Mouse (Mus musculus): ENCODE measurements around the gene 3110082I17Rik.
"Not testable (repeated sequence)": the region's sequence is repeated elsewhere in the genome, so short reads cannot be mapped to it uniquely, and the experiment has no call there.

The 3110082I17Rik gene

DNA sequence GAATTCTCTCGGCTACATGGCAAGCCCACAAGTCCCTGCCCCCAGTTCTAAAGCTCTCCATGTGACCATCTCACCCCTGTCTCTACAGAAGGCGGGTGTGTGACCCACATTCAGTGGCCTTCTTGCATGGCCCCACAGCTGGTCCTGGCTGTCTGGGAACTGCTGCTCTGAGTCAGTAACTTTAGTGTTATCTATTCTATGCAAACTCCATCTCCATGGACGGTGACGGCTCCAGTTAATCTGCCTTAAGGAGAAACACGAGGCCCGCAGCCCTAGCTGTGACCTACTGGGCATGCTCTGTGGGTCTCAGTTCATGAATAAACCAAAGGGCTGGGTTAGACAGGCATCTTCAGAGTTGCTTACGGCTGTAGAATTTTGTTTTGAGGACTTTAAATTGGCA, 65.9 kb downstream of the 3110082I17Rik start:
- DNase-seq (ENCODE audit: low spot score): no peak

DNA sequence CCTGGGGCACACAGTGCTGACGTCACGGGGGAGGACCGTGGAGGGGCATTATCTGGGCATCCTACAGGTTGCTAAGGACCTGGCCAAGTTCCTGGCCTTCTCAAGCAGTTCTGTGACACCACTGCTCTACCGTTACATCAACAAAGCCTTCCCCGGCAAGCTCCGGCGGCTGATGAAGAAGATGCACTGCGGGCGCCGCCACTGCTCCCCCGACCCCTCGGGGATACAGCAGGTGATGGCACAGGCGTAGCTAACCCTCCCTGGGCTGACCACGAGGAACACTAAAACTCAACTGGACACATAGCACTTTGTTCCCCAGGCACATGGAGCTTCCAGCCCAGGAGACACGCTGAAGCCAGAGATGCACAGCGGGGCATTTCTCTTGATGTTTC, 67.1 kb downstream of the 3110082I17Rik start:
- DNase-seq (ENCODE audit: low spot score): no peak

DNA sequence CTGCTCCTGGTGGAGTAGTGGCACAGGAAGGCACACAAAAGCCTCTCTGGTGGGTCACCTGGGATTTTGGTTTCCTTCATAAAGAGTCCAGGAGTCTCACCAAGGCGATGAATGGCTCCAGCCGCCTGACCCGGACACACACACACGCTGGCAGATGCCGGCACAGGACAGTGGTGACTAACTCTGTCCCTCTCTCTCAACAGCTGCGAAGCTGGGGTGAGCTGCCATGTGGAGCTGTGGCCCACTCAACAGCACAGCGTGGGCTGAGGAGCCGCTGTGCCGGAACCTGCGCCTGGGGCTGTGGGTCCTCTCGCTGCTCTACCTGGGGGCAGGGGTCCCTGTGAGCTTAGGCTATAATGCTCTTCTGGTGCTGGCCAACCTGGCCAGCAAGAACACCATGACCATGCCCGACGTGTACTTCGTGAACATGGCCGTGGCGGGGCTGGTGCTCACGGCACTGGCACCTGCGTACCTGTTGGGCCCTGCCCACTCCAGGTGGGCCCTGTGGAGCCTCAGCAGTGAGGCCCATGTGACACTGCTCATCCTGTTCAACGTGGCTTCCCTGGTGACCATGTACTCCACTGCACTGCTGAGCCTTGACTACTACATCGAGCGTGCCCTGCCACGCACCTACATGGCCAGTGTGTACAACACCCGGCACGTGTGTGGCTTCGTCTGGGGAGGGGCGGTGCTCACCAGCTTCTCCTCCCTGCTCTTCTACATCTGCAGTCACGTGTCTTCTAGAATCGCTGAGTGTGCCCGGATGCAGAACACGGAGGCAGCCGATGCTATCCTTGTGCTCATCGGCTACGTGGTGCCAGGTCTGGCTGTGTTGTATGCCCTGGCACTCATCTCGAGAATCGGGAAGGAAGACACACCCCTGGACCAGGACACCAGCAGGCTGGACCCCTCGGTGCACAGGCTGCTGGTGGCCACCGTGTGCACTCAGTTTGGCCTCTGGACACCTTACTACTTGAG, 67.8 kb downstream of the 3110082I17Rik start:
- no peak for DNase-seq (ENCODE audit: low spot score)

DNA sequence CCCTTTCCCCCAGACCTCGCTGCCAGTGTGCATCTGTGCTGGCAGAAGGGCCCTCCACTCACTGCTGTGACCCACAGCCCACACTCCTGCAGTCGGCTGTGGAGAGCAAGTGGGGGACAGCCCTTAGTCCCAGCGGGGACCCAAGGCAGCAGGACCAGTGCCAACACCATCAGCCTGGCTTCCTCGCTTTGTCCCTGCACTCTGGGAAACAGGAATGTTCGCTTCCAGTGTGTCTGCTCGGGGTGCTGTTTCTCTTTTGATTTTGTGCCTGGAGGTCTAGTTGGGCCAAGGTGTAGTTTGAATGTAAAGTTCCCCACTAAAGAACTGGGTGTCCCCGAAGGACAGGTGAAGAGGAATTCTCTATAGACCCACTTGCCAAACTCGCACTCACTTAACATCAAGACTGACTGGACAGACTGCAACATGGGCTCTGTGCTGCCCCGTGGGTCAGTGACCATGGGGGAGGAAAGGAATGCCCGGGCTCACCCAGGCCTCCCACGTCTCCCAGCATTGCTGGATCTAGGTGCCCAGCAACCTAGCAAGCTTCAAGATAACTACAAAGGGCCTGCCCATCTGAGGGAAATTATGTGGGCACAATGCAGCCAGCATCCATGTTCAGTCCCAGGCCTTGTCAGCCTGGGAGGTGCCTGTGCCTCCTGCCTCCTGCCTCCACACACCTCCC, 68.9 kb downstream of the 3110082I17Rik start:
- no peak for DNase-seq (ENCODE audit: low spot score)

DNA sequence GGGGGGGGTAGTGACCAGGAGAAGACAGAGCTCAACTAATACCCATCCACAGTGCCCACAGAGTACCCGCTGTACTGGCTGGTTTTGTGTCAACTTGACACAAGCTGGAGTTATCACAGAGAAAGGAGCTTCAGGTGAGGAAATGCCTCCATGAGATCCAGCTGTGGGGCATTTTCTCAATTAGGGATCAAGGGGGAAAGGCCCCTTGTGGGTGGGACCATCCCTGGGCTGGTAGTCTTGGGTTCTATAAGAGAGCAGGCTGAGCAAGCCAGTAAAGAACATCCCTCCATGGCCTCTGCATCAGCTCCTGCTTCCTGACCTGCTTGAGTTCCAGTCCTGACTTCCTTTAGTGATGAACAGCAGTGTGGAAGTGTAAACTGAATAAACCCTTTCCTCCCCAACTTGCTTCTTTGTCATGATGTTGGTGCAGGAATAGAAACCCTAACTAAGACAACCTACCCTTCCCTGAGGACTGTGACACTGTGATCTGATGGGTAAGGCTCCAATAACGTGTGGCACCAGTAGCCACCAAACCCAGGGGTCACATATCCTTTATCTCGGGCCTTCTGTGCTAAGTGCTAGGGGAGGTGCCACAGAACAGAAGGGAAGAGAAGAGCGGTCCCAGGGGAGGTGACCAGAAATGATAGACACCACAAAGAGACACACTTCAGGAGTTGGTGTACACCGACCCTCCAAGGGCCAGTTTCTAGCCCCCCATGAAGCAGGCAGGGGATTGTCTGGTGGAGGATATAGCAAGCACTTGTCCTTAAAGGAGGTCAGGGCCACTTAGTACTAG, 69.8 kb downstream of the 3110082I17Rik start:
- DNase-seq (ENCODE audit: low spot score): not testable (repeated sequence)

DNA sequence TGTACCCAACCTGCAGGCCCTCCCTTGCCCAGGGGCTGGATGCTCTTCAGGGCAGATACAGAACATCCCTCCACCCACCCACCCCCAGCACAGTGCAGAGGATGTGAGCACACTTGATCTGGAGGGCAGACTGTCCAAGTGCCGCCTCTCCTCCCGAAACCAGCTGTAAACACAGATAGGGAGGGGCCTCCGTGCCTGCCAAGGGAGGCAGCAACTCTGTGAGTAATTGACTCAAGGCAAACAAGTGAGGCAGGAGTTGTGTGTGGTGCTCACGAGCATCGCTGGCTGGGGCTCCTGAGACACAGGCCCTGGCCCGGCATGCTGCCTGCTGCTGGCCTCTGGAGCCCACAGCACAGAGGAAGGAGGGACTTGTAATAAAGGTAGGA, 70.7 kb downstream of the 3110082I17Rik start:
- DNase-seq (ENCODE audit: low spot score): peak; percentile 59

DNA sequence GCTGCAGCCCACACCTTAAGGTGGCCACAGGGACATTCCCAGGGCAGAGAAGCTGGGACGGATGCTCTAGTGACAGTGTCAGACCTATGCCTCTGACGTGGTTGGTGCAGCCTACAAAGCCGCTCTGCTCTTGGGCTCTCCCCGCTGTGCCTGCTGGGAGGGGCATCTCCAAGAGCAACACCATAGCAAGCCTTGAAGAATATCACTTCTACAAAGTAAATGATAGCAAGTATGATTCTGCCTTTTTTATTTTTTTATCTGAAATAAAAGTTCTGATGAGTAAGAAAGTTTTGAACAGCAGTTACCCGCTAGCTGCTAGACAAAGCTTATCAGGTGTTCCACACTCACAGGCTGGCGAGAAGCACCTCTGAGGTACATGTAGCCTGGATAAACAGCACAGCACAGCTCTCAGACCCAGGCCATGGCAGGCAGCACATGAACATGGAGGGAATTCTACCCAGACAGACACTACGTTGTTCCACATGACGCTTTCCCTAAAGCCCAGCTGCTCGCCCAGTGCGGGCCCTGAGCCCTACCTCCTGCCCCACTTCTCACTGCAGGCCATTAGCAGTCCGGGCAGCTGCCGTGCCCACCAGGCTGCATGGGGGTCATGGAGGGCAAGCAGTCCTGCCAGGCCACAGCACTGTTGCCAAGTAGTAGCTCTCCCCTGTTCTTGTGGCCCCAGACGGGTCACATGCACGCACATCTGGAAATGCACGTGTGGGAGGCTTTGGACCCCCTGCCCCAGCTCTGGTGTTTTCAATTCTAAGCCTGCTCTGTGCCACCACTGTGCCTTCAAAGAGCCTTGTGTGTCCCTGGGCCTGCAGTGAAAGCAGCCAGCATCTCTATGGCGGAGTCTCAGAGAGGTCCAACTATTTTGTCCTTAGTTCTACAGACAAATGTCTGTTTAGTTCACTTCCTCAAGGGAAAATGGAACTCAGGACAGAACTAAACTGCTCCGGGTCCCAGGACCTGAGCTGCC, 71.3 kb downstream of the 3110082I17Rik start:
- DNase-seq (ENCODE audit: low spot score): peak; percentile 57

DNA sequence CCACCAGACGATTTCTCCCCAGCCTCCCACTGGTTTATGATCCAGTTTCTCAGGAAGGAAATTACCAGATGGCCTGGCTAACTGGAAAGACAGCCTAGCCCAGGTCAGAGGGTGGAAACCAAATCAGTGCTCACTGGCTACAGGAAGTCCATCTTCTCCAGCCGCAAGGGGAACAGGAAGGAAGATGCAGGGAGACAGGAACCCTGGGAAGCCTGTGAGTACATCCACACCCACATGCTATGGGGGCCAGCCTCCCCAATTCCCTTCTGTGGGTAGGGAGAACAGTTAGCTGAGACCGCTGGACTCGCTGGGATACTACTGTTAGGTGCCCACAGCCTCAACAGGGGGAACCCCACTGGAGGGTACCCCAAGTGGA, 72.1 kb downstream of the 3110082I17Rik start:
- no peak for DNase-seq (ENCODE audit: low spot score)

DNA sequence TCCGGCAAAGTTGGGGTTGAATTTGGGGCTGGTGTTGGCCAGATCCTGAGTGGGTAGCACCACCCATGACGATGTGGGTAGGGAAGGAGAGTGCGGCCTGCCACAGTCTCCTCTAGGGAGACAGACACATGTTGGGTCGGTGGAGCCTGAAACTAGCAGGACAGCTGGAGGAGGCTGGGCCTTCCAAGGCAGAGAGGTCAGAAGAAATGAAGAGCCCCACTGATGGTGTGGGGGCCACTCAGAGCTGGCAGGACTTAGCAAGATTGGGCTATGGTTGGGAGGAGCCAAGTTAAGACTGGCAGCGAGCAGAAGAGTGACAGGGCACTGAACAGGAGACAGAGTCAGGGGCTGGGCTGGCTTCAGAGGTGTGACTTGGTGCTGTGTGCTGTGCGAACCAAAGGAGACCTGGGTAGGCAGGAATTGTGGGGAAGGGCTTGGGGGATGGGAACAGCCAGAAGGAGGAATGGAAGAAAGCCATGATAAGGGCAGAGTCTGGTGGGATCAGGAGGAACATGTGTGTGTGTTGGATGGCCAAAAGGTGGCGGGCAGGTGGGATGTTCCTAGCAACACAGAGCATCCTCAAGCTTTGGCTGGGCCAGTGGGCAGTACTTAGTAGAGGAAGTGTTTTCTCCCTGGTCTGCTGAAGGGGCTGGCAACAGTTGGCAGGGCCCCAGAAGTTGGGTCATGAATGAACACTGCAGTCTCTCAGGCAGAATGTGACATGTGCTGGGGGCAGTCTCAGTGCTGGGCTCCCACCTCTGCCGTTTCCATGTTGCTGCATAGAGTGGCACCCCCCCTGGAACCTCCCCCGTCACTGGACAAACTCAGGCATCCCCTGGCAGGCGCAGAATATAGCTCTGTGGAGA, 72.8 kb downstream of the 3110082I17Rik start:
- no peak for DNase-seq (ENCODE audit: low spot score)

DNA sequence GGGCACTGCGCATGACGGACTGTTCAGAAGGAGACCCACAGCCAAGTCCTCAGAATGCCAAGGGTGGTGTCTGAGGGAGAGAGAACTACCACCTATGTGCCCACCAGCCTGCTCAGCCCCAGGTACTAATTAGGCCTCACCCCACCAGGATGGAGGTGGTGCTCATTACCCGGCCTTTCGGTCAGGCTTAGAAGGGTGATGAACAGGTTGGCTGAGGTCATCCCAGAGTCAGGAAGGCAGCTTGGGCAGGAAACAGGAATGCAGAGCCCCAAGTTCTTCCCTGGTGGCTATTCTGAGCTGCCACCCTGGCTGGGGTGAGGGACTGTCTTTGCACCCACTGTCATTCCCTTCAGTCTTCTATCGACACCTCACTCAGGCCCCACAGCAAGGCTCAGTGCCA, 74.3 kb downstream of the 3110082I17Rik start:
- no peak for DNase-seq (ENCODE audit: low spot score)

DNA sequence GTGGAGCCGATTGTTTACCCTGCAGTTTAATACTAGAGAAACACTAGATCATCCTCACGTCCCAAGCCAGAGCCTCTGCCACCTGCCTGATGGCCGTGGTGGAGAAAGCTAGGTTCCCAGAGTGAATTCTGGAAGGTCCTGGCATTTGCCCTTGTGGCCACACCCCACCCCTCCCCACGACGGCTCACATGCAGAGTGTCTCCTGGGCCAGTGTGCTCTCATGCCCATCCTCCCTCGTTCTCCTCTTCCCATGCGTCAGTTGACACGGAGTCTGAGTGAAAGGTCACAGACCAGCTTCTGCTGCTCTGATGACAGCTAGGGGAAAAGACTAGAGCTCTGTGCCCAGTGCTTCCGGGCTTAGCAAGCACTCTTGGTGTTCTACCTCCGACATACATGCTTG, 75.8 kb downstream of the 3110082I17Rik start:
- no peak for DNase-seq (ENCODE audit: low spot score)

DNA sequence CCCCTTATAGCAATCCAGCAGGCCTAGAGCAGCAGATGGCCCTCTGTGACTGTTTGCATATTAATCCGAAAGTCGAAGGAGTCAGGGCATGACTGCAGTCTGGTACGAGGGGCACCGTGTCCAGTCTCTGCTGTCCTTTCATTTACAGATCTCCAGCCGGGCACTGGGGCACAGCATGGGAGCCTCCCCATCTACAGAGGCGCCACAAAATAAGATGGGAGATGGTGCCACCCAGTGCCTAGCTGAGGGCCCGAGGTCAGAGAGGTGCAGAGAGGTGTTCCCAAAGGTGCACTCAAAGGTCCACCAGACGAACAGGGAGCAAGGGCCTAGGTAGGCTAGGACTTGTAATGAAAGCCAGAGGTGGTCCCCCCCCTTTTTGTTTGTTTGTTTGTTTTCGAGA, 77.1 kb downstream of the 3110082I17Rik start:
- DNase-seq (ENCODE audit: low spot score): no peak

DNA sequence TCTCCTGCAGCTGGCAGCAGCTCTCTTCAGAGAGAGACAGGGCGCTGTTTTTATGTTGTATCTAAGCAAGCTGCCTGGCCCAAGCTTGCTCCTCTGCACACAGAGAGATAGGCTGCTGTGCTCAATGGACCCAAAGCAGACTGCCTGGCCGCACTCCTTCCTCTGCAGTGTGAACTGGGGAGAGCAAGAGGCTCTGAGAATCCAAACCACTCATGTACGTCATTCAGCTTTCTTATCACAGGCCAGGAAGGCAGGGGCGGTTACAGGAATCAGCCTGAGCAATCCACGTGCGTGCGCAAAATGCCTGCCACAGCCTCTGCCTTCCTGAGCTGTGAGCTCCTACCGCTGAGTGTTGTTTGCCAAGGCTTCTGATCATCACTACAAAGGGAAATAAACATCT, 77.6 kb downstream of the 3110082I17Rik start:
- DNase-seq (ENCODE audit: low spot score): no peak

DNA sequence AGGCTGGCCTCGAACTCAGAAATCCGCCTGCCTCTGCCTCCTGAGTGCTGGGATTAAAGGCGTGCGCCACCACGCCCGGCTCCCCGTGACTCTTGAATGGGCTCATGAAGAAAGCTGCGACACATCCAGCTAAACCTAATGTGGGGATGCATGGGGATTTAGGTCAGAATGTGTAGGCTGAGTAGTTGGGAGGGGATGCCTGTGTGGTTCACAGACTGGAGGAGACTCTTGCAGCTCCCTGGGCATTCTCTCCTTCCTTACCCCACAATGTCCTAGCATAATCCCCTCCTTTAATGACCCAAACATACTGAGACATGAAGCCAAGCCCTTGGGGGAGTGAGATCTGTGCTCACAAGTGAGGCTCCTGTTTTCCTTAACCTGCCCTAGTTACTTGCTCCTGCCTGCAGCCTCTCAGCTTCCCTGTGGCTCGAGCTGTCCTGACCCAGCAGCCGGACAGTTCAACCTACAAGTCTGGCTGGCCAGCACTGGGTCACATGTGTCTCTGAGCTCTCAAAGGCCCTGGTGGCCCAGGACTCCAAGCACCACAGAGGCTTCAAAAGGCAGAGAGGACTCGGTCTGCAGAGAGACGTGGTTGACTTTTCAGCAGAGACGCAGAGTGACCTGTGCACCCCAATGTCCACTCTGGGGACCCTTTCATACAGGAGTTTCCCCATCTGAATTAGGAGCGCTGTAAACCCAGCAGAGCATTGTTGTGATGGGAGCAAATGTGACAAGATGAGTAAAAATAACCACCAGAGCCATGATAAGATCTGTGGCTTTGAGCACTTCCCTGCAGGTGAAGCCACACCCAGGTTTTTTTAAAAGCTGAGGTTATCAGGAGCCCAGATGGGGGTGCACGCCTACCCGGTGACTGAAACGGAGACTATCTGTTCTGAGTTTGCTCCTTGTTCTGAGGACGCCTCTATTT, 78.5 kb downstream of the 3110082I17Rik start:
- DNase-seq (ENCODE audit: low spot score): no peak

DNA sequence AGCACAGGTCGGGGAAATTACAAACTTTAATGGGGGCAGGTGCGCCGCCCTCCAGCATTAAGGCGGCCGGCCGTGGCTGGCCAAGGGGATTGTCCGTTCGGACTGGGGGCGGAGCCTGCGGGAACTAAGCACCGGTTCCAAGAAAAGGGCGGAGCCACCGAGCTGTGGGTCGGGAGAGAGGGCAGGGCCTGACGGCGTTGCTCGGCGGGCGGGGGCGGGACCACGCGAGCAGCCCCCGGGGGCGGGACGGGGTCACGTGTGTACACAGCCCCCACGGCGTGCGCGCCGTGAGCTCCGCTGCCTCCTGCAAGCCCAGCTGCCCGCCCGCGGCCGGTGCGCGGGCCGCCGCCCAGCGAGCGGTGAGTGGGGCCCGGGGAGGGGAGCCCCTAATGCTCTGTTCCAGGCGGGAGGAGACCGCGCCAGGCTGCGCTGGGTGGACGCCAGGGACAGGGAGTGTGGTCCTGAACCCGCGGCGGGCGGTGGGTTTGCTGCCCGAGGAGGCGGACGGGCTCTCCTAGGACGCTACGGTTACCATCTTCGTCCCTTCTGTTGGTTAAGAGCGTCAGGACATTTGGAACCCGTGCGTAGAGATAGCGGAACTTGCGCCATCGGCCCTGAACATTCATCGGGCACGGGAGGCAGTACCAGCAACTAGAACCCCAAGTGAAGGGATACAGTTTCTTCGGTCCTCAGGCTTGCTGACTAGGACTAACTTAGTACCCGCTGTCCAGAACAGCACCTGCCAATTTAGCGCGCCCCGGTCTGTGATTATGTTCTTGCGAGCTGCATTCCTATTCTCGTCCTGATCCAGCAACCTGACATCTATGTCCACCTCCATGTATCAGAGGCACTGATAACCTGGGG, 79.7 kb downstream of the 3110082I17Rik start:
- peak; percentile 91 for DNase-seq (ENCODE audit: low spot score)

DNA sequence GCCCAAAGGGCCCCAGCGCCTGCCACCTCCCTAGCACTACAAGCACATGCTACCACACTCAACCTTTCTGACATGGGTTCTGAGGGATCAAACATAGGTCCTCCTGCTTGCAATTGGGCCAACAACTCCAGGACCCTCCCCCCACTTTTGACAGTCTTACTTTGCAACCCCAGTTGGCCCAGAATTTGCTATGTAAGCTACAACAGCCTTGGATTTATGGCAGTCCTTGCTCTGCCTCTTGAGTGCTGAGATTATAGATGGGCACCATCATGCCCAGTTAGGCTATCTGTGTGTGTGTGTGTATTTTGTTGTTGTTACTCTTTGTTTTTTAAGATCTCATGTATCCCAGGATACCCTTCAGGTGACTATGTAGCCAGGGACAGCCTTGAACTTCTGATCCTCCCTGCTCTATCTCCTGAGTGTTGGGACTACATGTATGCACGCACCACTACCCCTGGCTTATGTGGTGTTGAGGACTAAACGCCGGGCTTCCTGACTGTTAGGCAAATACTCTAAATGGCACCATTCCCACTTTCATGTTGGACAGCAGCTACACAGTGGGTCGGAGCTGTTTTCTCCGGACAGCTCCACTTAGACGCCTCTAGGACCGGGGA, 80.4 kb downstream of the 3110082I17Rik start:
- DNase-seq (ENCODE audit: low spot score): no peak

DNA sequence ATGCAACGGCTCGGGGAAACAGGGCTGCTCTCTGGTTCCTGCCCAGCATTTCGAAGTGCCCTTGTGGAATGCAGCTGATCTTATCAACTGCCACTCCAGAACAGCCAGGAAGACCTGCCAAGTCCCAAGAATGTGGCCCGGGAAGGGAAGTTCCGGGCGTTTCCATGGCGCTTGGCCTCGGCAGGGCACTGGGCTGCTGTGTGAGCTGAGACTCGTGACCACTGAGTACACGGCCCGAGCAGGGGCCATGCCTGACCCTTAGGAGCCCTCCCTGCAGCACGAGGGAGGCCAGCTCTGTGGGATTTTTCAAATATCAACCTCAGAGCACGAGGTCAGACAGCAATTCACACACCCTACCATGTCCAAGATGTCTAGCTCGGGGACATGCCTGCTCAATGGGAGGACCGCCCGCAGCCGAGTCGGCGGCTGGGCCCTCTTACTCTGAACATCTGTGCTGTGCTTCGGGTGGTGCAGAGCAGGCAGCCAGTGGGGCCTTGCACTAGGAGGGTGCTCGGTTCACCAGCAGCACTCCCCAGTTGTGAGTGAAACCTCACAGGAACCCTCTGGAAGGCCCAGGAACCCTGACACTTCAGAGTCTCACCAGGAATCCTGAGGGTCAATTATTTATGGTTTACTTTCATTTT, 81.2 kb downstream of the 3110082I17Rik start:
- DNase-seq (ENCODE audit: low spot score): no peak

DNA sequence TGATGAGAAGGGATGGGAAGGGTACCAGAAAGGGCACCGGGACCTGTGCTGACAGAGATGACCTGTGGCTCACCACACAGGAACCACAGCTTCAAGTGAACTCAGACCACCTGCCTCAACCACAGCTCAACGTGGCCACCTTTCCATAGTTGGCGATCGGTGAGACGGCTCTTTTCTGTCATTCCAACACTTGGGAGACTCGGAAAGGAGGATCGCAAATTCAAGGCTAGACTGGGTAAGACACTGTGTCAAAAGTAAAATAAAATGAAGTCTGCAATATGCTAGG, 82.1 kb downstream of the 3110082I17Rik start:
- no peak for DNase-seq (ENCODE audit: low spot score)
